Mouse (Mus musculus) small intestine, adult 10 weeks (tissue): Measurements from ENCODE around the gene Rbm43. TPM values are rescaled to one million over a fixed set of nuclear protein-coding genes. Genes with fewer than 3 reads are reported as not detected.

ENCODE experiments used
- polyA plus RNA-seq: library from polyadenylated mRNA; stranded (reverse); fragments of 350-450 nt; fragmentation: Illumina TruSeq; extraction: RNeasy Lipid Tissue Mini Kit (QIAGEN cat#74804); gene quantifications from one replicate; pipeline ENCODE4 v1.2.3, GENCODE M21; 2014; ENCODE audit warnings: low replicate concordance

Gene Rbm43
- polyA plus RNA-seq: 14.0 TPM

GRCm38 (mm10) chr2:51934574-51935334, at the start of gene Rbm43:
Gene Rbm43, minus strand, starts transcription at chr2:51935163.

DNA sequence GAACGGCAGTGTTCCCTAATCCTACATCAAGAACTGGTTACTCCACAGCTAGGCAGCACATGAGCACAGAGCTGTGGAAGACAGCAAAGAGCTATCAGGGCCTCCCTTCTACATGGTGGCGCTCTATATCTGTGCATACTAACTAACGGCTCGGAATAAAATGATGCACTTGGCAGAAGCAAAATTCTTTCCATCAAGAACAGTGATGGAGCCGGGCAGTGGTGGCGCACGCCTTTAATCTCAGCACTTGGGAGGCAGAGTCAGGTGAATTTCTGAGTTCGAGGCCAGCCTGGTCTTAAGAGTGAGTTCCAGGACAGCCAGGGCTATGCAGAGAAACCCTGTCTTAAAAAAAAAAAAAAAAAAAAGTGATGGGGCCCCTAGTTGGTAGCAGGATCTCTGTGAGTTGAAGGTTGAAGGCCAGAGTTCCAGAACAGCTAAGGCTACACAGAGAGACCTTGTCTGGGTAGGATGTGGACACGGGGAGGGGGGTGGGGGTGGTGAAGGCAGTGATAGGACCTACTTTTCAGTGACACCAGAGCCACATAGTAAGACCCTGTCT, 38.5 kb upstream of the Rbm43 start, which contains the start of gene Nmi:
Nmi (minus strand) TSS at position 85 of the 559 bp plus-strand sequence.

Other genes starting within 250 kb of the Rbm43 start
- gene Nmi, start 38.3 kb upstream of the Rbm43 start, polyA plus RNA-seq: 176 TPM
- 0.48 TPM for gene Tnfaip6, start 102.8 kb upstream of the Rbm43 start, polyA plus RNA-seq
- 44.4 TPM for gene Rif1, start 137.7 kb upstream of the Rbm43 start, polyA plus RNA-seq